Mouse (Mus musculus): ENCODE data around the gene Gm3417. TPM values are rescaled to one million over a fixed set of nuclear protein-coding genes. Genes with fewer than 3 reads are reported as not detected.

Gene Gm3417
- polyA plus RNA-seq, 1 experiment from 2014 or later = 0.56 TPM

DNA sequence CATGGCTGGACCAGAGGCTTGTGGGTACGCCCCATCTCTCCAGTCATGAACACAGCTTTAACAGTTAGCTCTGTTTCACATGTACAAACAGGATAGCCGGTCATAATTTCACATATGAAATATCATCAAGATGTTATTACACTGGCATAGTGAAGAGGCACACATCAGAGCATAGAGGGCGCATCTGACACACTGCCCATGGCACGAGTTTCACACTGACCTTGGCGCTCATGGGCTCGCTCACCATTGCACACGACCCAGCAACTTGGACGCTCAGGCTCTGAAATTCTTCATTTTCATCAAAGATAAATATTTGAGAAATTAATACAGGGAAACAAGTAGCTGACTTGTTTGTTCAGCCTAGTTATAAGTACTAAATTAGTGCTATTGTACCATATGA lies 60.7 kb downstream of the Gm3417 start:
- no peaks in the 10 kb centered on the region for H3K27me3 ChIP-seq (ENCODE audit: control insufficient read depth, insufficient read depth, low read length)
- H3K4me1 ChIP-seq (ENCODE audit: control insufficient read depth, insufficient read depth, low read length) = no peaks in the 10 kb centered on the region
- no peaks in the 10 kb centered on the region for H3K9me3 ChIP-seq (ENCODE audit: control insufficient read depth, low read depth, low read length)
- no peak overlapping the region for H3K9ac ChIP-seq (replicated peaks; ENCODE audit: low read depth, low read length)
- no peaks in the 10 kb centered on the region for H3K36me3 ChIP-seq (ENCODE audit: control insufficient read depth, insufficient read depth, low read length)
- no peak overlapping the region for H3K27ac ChIP-seq (ENCODE audit: low read length)
- H3K4me2 ChIP-seq (replicated peaks; ENCODE audit: low read depth, low read length) = no peak overlapping the region
- no peak overlapping the region for H3K4me3 ChIP-seq (ENCODE audit: low read depth, low read length)
- no peak for ATAC-seq (ENCODE audit: insufficient number of reproducible peaks, insufficient read depth, low FRiP score, low read depth)
- WGBS = 88% methylated on average over 8 of the region's 8 CpGs

DNA sequence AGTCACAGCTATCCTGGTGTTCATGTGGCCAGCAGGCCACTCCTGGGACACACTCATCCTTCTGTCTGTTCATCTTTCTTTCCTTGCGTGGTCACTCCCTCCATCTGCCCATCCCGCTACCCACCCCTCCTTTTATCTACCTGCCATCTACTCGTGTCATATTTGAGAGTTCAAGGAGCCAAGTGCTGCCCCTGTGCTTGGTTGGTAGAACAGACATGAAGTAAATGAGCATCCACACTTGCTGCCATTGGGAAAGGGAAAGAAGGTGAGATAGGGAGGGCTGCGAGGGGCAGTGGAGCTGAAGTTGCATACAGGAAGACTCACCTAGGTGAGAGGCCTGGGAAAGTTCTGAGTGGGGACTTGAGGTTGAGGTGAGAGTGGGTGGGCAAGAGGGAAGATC lies 64.2 kb downstream of the Gm3417 start:
- H3K36me3 ChIP-seq (ENCODE audit: control insufficient read depth, insufficient read depth, low read length) = no peaks in the 10 kb centered on the region
- H3K27ac ChIP-seq (ENCODE audit: low read length) = no peak overlapping the region
- no peaks in the 10 kb centered on the region for H3K9me3 ChIP-seq (ENCODE audit: control insufficient read depth, low read depth, low read length)
- no peak for ATAC-seq (ENCODE audit: insufficient number of reproducible peaks, insufficient read depth, low FRiP score, low read depth)
- no peak overlapping the region for H3K4me3 ChIP-seq (ENCODE audit: low read depth, low read length)
- no peaks in the 10 kb centered on the region for H3K27me3 ChIP-seq (ENCODE audit: control insufficient read depth, insufficient read depth, low read length)
- H3K4me2 ChIP-seq (replicated peaks; ENCODE audit: low read depth, low read length) = no peak overlapping the region
- H3K9ac ChIP-seq (replicated peaks; ENCODE audit: low read depth, low read length) = no peak overlapping the region
- no peaks in the 10 kb centered on the region for H3K4me1 ChIP-seq (ENCODE audit: control insufficient read depth, insufficient read depth, low read length)
- 89% methylated on average over 4 of the region's 4 CpGs for WGBS

Other genes with a start within 250 kb of the Gm3417 start
- gene Wdr27, start 35.6 kb downstream of the Gm3417 start, polyA plus RNA-seq (2014; fragmentation: Nextera tagmentation; extraction: Ambion mirVana) = 6.2 and 6.7 TPM in 2 replicates
- 35.5 and 40.5 TPM in 2 replicates for gene 1600012H06Rik, start 35.6 kb downstream of the Gm3417 start, polyA plus RNA-seq (2014; fragmentation: Nextera tagmentation; extraction: Ambion mirVana)
- 42.1 and 55.0 TPM in 2 replicates for gene Phf10, start 17.5 kb downstream of the Gm3417 start, polyA plus RNA-seq (2014; fragmentation: Nextera tagmentation; extraction: Ambion mirVana)
- gene 9030025P20Rik, start 322 bp downstream of the Gm3417 start, polyA plus RNA-seq (2014; fragmentation: Nextera tagmentation; extraction: Ambion mirVana) = 8.1 and 9.8 TPM in 2 replicates
- gene Gm3435, start 31.4 kb upstream of the Gm3417 start, polyA plus RNA-seq (2014; fragmentation: Nextera tagmentation; extraction: Ambion mirVana) = 4.2 and 4.7 TPM in 2 replicates
- gene Ermard, start 62.4 kb upstream of the Gm3417 start, polyA plus RNA-seq (2014; fragmentation: Nextera tagmentation; extraction: Ambion mirVana) = 80.8 and 97.4 TPM in 2 replicates
- gene Tcte3, start 62.7 kb upstream of the Gm3417 start, polyA plus RNA-seq (2014; fragmentation: Nextera tagmentation; extraction: Ambion mirVana) = not detected in 2 replicates
- 4.7 and 5.0 TPM in 2 replicates for gene Gm3448, start 62.7 kb upstream of the Gm3417 start, polyA plus RNA-seq (2014; fragmentation: Nextera tagmentation; extraction: Ambion mirVana)